Mouse (Mus musculus): ENCODE measurements around the gene Sv2b.
"Not testable (repeated sequence)": the region's sequence is repeated elsewhere in the genome, so short reads cannot be mapped to it uniquely, and the experiment has no call there.

Sv2b gene

GRCm38 (mm10) chr7:75207965-75208644 lies 101.0 kb downstream of the Sv2b start:
- no peak for DNase-seq

GRCm38 (mm10) chr7:75206671-75207070 lies 102.4 kb downstream of the Sv2b start:
- DNase-seq: no peak

GRCm38 (mm10) chr7:75205386-75205785 lies 103.7 kb downstream of the Sv2b start:
- no peak for DNase-seq

- DNase-seq: not testable (repeated sequence)
Observed at GRCm38 (mm10) chr7:75194919-75195230, 114.2 kb downstream of the Sv2b start.

- no peak for DNase-seq
Observed at GRCm38 (mm10) chr7:75194158-75194918, 114.7 kb downstream of the Sv2b start.

GRCm38 (mm10) chr7:75190192-75190591 lies 118.9 kb downstream of the Sv2b start:
- DNase-seq: no peak

- no peak for DNase-seq
Observed at GRCm38 (mm10) chr7:75175042-75175441, 134.0 kb downstream of the Sv2b start.

- DNase-seq: no peak
Observed at GRCm38 (mm10) chr7:75167481-75167880, 141.6 kb downstream of the Sv2b start.

- no peak for DNase-seq
Observed at GRCm38 (mm10) chr7:75147174-75147573, 161.9 kb downstream of the Sv2b start.

- no peak for DNase-seq
Observed at GRCm38 (mm10) chr7:75142800-75143199, 166.3 kb downstream of the Sv2b start.

GRCm38 (mm10) chr7:75141919-75142700 lies 167.0 kb downstream of the Sv2b start:
- no peak for DNase-seq

GRCm38 (mm10) chr7:75139306-75139705 lies 169.8 kb downstream of the Sv2b start:
- no peak for DNase-seq

- peak; percentile 33 for DNase-seq
Observed at GRCm38 (mm10) chr7:75134710-75135617, 174.1 kb downstream of the Sv2b start.

GRCm38 (mm10) chr7:75128036-75128435 lies 181.0 kb downstream of the Sv2b start:
- no peak for DNase-seq

GRCm38 (mm10) chr7:75124067-75124466 lies 185.0 kb downstream of the Sv2b start:
- DNase-seq: no peak

GRCm38 (mm10) chr7:75118022-75118673 lies 190.9 kb downstream of the Sv2b start:
- DNase-seq: no peak

GRCm38 (mm10) chr7:75110689-75111088 lies 198.4 kb downstream of the Sv2b start:
- DNase-seq: no peak

- peak; percentile 48 for DNase-seq
Observed at GRCm38 (mm10) chr7:75107441-75107840, 201.6 kb downstream of the Sv2b start.

- no peak for DNase-seq
Observed at GRCm38 (mm10) chr7:75103900-75104299, 205.2 kb downstream of the Sv2b start.

GRCm38 (mm10) chr7:75102536-75103332 lies 206.3 kb downstream of the Sv2b start:
- no peak for DNase-seq

- DNase-seq: no peak
Observed at GRCm38 (mm10) chr7:75085473-75085872, 223.6 kb downstream of the Sv2b start.
